Mouse (Mus musculus) megakaryocyte, embryonic 14.5 days (primary cell): ENCODE measurements around the gene Gls.

Experiments
- FLI1 ChIP-seq: IDR thresholded peaks from 2 replicates; pipeline ENCODE4 v1.6.1; 2012; ENCODE audit warnings: low read length, inconsistent platforms, mixed read lengths
- GATA1 ChIP-seq: IDR thresholded peaks from 3 replicates; pipeline ENCODE4 v1.6.1; 2012; ENCODE audit warnings: mixed read lengths, low read length, inconsistent platforms, borderline replicate concordance

- TF ChIP-seq GATA1 (no peak), FLI1 (no peak)
Measured at GRCm38 (mm10) chr1:52176999-52177398, 56.0 kb downstream of the Gls start.
